Mouse (Mus musculus) kidney, adult 9 months (tissue): ENCODE results near the gene Thap12.

Source experiments
- DNase-seq: peaks from one replicate; pipeline ENCODE4 v3.0.0; 2022

Gene Thap12

DNA sequence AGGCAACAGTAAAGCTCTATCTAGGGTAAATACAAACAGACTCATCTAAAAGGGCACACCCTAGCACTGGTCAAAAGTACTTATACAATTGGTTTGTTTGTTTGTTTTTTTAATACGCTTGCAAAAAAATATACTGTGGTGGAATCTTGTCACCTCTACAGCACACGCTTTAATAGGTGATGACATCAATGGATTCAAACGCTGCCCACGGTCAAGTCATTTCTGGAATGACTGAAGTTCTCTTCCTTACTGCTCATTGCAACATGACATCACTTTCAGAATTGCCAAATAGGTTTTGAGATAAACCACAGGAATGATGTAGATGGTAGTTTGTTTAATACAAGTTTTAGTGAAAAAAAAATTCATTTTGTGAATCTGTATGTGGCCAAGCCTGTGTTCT is 4.3 kb upstream of the Thap12 start:
- DNase-seq: no peak

DNA sequence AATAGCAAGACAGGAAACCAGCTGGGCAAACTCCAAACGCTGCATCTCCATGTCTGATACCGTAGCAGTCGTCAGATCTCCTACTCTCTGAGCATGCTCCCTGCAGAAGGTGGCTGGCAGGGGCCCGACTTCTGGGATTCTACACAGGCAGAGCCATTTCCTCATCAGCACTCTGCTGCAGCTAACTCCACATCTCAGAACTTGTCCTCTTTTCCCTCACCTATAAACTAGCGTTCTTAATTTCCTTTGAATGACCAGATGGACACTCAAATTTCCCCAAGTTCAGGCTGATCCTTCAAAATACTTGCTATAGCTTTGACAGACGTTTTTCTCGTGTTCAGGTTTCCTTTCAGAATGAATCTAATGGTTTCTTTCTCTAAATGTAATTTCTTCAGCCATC is 1.1 kb upstream of the Thap12 start:
- DNase-seq: peak; percentile 33

DNA sequence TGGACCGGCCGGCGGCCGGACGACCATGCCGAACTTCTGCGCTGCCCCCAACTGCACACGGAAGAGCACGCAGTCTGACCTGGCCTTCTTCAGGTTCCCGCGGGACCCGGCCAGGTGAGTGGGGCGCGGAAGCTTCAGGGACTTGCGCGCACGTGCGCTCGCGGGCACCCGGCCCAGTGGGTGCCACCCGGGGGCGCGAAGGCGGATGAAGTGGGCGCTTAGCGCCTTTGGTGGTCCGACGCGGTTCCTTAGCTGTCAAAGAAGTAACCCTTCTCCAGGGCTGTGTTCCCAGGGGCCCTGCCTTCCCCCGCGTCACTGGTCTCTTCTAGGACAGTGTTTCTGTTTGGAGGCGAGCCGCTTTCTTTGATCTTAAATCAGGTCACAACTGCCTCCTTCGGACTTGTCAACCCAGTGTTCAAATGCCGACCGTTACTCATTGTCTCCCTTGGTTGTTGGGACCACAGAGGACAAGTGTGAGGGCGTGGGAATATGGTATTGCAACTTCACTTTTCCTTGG is 520 bp downstream of the Thap12 start:
- DNase-seq: peak; percentile 38

DNA sequence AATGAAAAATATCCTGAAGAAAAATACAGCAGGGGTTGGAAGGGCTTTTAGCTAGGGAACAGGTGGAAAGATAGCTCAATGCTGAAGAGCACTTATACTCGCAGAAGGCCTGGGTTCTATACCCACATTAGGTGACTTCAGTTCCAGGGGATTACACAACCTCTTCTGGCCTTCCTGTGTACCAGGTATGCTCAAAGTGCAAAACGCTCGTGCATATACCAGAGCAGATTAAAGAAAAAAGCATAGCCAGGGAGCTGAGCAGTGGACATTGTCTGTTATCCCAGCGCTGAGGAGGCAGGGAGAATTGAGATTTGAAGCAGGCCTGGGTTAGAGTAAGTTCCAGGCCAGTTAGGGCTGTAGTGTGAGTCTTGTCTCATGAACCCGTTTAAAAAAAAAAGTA is 1.4 kb downstream of the Thap12 start:
- no peak for DNase-seq

DNA sequence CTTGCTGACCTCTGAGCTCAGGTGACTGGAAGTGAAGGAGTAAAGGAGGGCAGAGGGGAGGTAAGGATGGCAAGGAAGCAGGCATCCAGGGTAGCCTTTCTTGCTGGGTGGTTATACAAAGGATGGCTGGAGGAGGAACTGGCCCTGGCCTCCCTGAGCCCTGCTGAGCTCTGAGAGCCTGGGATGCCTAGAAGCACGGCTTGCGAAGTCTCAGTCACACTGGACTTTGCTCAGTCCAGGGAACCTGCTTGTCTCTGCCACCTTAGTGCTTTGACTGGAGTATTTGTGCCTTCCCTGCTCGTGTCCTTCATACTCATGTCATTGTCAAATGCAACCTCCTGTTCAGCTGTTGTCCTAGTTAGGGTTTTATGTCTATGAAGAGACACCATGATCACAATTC is 10.8 kb downstream of the Thap12 start:
- DNase-seq: no peak

DNA sequence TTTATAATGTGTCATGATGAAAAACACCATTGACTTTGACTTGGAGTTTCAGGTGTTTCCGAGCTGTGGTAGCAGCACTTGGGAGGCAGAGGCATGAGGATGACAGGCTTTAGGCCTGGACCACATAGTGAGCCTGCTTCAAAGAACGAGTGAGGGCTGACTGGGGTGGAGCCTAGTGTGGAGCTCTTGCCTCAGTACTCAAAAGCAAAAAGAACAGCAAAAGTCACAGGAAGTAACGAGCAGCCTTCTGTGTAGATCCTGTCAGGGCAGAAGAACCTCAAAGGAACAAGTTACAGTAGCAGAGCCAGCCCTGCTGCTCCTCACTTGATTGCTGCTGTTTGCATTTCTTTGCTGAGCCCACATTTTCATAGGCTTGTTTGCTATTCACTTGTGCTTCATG is 14.5 kb downstream of the Thap12 start:
- DNase-seq: no peak

DNA sequence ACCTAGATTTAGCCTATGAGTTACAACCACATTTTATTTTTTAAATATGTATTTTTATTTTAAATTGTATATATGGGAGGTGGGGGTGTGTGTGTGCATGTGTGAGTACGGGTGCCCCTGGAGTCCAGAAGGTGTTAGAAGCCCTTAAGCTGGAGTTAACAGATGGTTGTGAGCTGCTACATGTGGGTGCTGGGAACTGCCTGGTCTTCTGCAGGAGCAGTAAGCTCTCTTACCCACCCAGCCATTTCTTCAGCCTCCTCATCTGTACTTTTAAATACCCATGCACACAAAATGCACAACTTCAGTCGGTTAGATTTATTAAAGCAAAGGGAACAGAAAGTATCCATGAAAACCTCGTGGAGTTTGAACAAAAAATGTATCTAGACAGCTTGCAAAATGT is 16.9 kb downstream of the Thap12 start:
- DNase-seq: no peak

DNA sequence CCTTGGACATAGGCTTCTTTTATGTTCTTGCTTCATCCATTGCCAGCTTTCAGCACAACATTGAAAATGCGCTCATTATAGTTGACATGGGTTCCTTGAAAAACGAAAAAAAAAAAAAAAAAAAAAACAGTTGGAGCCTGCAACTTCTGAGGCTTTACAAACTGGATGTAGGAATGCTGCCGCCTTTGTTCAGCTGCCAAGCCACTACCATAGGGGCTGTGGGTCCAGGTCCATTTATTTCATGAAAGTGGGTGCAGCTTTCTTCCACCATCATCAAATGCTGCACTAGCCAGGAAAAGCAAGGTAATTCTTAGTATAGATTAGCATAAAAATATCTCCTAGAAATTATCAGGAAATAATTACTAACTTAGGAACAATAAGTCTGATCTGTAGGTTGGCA is 17.8 kb downstream of the Thap12 start:
- no peak for DNase-seq

DNA sequence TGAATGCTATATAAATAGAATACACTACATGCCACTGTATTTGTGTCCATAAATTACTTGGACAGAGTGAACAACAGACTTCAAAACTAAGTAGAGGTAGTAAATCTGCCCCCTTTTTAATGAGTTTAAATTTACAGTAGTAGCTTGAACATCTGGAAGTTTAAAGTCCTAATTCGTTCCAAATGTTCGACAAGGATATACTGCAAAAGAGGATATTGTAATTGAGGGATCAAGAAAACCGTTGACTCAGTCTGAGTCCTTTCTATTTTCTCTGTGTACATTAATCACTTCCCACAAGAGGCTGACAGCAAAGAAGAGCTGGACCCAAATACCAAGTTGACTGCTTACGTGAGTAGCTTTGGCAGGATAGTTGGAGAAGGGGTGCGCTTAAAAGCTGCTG is 18.3 kb downstream of the Thap12 start:
- no peak for DNase-seq

DNA sequence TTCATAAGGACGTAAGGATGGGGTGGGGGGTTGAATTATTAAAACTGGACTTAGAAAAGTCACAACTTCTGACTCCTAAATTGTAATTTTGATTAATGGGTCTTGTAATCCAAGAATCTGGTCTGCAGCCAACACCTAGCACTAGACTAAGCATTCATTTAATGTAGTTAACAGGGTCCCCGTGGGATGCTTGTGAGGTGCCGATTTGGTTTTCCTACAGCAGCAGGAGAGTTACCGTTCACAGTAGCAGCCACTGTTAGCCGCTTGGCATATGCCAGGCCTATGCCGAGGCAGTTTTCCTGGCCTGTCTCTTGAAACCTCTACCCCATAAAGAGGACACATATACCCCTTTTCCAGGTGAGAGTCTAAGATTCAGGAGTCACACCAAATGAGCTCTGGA is 18.7 kb downstream of the Thap12 start:
- DNase-seq: no peak

DNA sequence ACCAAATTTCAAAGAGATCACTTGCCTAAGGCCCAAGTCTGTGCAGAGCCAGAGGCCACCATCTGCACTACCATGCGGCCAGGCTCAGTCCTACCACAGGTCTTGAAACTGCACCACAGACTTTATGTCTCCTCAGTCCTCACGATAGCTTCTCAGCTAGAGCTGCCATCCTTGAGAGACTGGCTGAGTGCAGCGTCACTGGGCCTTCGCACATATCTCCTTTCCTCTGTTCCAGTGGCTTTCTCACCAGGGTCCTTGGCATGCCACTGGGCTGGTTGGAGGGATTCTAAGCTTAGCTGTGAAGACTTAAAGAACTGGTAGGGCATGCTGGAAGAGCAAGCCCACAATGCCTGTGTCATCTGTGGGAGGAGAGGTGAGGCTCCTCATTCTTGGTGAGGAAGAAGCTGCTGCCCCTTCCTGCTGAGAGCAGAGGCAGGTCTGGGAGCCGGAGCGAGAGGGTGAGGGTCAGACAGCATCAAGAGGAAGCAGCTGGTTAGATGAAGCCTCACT is 22.8 kb downstream of the Thap12 start:
- no peak for DNase-seq

DNA sequence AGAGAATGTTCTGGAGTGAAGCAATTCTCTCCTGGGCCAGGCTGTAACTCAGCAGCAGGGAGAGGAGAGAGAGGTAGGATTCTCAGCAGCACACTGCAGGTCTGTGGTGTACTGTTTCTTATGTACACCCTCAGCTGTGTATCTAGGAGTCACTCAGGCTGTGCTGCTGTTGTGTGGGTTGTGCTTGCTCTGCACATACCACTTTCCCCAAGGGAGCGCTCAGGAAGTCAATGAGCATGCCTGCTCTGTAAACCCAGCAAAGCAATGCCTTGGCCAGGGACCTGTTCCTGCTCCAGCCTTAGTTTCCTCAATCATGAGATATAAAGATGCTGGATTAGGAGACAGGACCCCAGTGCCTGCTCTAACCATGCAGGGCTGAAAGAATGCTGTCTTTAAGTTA is 25.1 kb downstream of the Thap12 start:
- DNase-seq: no peak

DNA sequence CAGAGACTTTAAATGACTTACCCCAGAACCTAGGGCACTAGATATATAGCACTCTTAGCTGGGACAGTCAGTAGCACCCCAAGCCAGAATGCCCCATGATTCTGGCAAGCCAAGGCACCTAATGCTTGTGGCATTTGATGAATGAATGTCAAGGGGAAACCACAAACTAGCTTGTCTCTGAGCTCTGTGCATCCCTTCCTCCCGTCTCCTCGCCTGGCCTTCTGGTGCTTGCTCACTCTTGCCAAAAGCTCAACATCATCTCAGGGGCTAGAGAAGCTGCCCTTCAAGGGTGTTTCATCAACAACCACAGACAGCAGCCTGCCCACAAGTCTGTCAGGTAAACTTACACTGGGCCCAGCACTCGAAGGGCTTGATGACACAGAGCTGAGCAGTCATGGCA is 25.6 kb downstream of the Thap12 start:
- DNase-seq: no peak

DNA sequence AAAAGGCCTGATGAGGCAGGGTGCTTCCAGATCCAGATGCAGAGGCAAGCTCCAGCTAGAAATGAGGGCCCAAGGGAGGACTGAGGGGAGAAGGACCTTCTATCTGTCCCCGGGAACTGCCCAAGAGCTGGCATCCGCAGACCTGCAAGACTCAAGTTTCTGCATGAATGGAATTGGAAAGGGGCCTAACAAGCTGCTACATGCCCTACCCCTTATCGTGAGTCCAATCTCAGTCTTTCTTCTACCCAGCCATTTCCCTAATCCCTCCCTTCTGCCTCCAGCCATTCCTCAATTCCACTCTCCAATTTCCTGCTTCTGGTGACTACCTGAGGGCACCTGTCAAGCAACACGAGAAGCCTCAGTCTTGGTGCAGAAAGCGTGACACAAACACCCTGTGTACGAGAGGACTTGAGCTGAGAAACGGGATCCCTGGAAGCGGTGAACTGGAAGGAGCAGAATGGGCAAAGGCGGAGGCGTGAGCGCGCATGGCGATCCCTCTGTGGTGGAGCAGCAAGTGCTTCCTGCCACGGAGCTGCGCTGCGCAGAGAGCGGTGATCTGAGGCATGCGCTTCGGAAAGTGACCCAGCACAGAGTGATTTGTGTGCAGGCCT is 26.9 kb downstream of the Thap12 start:
- DNase-seq: no peak

DNA sequence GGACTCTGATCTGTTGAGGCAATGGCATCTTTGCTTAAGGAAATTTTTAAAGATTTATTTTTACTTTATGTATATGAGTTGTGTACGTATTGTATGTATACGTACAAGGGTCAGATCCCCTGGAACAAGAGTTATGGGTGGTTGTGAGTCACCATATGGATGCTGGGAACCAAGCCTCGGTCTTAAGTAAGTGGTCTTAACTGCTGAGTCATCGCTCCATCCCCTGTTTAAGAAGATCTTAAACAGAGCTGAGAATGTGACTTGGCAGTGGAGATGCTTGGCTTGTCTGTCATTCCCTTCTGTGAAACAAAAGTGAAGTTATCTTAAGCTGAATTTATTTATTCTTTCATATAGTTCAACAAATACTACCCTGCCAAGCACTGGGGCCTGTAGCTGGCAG is 31.1 kb downstream of the Thap12 start:
- no peak for DNase-seq

DNA sequence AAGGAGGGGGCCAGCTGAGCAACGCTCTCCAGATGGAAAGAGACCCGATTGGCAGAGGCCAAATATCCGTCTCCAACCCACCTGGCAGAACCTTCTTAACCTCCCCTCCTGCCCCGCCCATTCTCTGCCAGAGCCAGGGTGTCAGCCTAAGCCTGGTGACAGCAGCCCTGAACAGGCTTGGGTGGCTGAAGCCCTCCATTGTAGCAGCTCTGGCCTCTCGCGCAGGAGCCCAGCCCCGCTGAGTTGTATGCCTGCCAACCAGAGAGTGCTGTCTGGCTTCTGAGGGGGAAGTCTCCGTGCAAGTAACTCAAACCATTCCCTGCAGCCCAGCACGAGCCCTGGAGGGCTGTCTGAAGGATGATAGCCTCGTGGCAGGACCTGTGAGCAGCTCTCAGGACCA is 32.0 kb downstream of the Thap12 start:
- DNase-seq: no peak

DNA sequence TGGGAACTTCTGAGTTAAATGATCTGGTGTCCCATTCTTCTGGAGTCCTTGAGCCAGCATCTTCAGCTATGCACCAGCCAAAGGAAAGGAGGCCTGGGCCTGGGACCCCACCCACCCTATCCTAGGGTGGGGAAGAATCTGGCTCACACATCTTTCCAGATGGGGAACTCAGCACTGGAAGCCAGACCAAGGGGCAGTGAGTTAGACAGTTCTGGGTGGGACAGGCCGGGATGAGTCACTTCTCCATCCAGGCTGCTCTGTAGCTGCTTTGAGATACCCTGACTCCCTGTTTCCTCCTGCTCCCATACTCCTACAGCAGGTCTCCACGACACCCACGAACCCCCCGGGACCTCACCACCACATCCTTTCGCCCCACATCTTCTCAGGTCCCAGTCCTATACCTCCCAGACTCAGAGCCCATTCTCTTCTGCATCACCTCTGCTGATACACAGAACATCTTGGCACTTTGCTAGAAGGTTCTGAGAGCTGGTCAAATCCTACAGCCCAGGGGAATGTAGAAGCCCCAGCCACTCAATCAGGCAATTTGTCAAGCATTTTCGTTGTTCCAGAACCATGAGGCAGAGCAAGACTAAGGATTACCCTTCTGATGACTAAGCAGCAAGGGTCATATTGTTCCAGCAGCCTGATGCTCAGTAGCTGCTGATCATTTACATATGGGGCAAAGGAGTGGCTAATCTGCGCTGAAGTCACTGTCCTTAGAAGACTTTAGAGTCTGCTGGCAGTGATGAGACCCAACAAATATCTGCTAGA is 34.1 kb downstream of the Thap12 start:
- no peak for DNase-seq

DNA sequence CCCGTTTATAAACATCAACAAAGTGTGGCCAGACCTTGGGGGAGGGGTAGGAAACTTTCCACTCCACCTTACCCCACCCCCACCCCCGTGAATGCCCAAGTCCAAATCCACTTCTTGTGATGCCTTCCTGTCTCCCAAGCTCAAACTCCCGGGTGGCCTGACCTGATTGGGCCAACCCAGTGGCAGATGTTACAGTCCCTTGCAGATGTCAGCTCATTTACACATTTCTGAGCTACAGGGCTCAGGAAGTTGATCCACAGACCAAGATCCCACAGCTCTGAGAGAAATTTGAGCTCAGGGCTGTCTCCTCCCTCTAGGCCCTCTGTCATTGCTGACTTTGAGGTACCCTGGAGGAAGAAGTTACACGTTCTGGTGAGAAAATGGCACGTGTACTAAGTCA is 37.5 kb downstream of the Thap12 start:
- DNase-seq: no peak

DNA sequence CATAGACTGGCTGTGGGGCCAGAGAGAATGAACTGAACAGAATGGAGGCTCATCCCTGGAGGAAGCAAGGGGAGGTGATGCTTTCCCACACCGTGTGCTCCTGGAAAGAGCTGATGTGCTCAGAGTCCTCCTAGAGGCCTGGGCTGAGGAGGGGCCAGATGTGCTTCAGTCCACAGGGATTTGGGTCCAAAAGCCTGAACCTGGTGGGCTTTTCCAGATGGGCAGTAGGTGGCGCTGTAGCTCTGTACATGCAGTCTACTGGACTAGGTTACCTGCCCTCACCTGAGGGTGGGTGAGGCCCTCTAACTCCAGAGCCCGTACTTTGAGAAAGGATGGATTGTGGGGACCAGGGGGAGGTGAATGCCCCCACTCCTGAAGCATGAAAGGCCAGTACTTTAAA is 40.4 kb downstream of the Thap12 start:
- DNase-seq: peak; percentile 74

DNA sequence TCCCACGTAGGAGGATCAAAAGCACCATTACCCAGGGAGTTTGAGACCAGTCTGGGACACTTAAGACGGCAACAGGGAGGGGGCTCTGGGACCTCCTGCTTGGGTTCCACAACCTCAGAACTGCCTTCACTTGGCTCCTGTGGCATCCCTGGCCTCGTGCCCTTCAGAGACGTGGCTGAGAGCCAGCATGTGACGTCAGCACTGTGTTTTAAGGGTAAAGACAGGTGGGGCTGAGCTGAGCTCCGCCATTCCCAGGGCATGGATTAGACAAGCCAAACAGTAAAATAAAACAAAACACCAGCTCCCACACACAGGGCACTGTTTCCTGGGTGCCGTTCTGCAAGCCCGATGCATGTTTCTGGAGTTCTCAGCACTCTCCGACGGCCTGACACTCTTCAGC is 47.5 kb downstream of the Thap12 start:
- DNase-seq: peak; percentile 13

DNA sequence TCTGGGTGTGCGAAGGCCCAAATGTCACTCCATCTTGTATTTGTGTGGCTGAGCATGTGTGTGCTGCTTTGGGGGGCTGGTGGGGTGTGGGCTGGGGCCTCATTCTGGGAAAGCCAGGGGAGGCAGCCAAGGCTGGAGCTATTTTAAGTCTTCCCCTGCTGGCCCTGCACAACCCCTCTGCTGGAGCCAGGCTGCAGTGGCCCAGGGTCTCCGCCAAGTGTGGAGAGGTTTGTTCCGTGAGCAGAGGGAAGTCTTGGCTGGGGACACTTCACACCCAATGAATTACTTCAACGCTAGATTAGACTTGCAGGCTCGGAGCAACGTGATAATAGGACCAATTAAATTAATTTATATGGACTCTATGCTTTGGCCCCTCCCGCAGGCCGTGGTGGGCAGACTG is 49.8 kb downstream of the Thap12 start:
- no peak for DNase-seq

DNA sequence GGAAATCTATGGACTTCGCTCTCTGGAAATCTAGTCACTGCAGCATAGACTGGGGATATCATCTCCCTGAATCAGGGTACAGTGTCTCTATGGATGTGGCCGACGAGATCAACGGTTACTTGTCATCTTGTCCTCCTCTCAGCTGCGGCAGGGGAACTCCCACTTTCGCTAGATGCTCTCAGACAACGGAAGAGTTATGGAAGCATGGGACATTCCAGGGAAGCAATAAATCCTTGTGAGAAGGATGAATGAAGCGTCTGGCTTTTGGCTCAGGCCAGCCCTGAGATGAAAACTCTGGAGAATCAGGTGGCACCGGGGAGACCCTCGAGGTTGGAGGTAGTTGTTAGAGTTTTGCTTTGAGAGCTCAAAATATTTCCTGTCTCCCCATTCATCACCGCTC is 53.1 kb downstream of the Thap12 start:
- peak; percentile 11 for DNase-seq

DNA sequence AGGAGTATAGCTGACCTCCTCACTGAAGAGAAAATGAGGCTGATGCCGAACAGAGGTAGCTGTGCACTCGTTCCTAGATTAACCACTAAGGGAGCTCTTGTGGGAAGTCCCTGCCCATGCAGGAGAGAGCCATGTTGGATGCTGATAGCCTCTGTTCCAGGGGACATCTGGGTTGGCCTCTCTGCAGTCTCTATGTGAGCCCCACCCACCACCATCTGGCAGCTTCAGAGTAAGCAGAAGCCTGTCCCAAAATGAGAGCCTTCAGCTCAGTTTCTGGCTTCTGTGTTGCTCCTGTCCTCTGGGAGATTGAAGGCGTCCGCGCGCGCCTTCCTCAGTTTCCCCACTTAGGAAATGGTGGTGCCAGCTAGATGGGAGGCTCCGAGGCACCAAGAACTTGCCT is 53.7 kb downstream of the Thap12 start:
- DNase-seq: no peak

DNA sequence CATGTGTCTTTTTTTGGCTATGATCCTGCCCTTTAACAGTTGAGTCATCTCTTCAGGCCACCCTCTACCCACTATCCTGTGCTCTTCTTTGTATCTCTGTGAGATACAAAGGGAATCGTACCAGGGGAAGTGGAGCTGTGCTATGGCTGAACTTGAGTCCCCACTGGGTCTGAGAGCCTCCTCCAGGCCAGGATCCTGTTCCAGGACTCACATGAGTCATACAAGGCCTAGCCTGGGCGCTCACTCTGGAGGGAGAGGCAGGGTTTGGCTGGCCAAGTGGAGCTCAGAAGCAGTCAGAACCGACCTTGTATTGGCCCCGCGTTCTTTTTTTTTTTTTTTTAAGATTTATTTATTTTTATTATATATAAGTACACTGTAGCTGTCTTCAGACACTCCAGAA is 57.2 kb downstream of the Thap12 start:
- no peak for DNase-seq

DNA sequence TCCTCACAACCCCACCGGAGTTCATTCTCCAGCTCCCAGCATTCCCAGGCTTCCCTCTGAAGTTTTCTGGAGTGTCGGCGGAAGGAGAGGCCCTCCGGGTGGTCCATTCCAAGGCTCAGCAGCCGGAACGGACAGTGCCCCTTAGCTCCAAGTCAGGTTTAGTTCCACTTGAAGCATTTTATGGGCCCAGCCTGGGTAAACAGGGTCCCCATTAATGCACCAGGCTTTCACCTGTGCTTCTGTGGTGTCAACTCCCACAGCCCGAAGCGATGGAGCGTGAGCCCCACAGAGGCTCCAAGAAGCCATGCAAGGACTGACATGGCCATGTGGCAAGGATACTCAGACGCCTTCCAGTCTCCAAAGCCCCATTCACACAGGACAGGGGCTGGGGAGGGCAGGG is 61.0 kb downstream of the Thap12 start:
- DNase-seq: no peak
